Mouse (Mus musculus) cerebellum, postnatal 14 days (tissue): Measurements from ENCODE around the gene Slc39a1.

ENCODE experiments used
- DNase-seq, 2 experiments: peaks; one replicate each; pipeline ENCODE4 v3.0.0; 2021; ENCODE audit warnings: mixed read lengths in 2 of 2

Slc39a1 gene

DNA sequence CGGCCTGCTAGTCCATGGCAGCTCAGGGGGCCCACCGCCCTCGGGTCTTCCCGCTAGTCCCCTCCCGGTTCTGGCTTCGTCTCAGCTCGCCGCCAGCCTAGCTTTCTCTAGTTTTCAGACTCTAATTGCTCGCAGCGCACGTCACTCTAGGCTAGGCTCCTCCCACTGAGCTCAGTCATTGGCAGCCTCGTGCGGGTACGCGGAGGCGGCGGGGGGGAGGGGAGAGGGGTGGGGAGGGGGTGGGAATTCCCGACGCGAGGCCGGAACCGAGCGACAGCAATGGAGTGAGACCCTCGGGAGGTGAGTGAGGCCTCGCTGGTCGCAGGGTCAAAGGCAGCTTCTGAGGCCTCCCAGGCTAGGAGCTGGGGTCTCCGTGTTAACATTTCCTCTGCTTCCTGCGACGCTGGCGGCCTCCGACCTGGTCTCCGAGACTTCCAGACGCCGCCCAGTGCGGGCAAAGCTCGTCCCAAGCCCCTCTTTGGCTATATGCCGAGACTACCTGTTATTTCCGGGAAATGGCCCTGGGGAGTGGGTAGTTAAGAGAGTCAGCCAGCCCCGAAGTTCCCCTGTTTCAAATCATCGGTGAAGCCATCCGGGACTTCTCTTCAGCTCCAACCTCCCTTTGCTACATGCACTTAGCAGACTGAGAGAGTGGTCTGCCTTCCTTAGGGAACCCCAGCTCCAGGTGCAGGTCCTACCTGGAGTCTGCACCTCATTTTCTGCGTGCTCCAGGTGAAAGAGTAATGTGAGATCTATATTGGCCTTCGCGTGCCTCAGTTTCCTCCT is at the start of gene Slc39a1:
Gene Slc39a1 (plus strand): TSS at position 213 of the 786 bp plus-strand sequence.
- peak; percentile 93 to 95 for DNase-seq

DNA sequence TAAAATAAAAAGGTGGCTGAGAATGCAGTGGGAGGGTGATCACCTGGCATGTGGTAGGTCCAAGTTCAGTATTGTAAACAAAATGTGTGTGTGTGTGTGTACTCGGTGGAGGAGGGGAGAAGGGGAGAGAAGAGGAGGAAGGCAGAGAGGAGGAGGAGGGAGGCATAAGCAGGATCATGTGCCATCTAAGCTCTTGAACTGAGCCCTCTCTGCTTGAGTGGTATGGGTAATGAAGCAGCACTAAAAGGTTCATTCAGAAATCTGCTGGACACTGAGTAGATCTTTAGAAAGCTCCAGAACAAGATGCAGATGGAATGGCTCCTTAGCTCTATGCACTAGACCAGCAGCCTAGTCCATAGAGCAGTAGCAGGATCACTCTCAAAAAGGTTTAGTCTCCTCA is 45.1 kb upstream of the Slc39a1 start:
- no peak for DNase-seq

DNA sequence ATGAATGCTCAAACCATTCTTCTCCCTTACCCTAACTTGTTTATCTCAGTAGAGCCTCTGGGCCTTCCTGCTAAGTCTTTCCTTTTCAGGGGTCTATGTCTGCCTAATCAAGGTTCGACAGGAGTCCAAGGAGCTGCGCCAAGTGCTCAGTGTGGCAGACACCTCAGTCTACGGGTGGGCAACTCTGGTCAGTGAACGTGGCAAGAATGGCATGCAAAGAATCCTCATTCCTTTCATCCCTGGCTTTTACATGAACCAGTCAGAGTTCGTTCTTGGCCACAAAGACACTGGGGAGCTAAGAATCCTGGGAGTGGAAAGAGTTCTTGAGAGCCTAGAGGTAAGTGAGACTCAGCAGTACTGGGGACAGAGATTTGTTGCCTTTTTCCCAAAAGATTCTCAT is 44.4 kb upstream of the Slc39a1 start:
- no peak for DNase-seq

DNA sequence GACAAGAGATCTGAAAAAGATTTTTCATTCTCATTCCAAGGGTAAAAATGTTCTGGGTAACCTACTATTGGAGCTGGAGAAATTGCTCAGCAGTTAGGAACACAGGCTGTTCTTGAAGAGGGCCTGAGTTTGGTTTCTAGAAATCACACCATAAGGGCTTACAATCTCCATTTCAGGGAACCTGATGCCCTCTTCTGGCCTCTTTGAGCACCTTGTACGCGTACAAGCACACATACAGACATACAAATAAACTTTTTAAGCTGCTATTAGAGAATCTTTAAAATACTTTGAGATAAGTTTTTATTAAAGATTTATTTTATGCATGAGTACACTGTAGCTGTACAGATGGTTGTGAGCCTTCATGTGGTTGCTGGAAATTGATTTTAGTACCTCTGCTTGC is 43.4 kb upstream of the Slc39a1 start:
- no peak for DNase-seq

DNA sequence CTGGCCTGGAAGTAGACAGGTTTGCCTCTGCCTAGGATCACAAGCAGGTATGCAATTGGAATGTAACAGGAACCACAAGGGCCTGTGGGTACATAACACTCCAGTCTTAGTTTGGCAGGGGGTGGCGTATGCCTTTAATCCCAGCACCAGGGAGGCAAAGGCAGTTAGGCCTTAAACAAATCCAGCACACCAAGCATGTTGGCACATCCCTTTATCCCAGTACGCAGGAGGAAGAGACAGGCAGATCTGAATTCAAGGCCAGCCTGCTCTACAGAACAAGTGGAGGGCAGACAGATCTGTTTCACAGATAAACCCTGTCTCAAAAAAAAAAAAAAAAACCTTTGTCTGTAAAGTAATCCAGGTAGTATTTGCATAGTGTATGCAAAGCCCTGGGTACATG is 39.3 kb upstream of the Slc39a1 start:
- no peak for DNase-seq

DNA sequence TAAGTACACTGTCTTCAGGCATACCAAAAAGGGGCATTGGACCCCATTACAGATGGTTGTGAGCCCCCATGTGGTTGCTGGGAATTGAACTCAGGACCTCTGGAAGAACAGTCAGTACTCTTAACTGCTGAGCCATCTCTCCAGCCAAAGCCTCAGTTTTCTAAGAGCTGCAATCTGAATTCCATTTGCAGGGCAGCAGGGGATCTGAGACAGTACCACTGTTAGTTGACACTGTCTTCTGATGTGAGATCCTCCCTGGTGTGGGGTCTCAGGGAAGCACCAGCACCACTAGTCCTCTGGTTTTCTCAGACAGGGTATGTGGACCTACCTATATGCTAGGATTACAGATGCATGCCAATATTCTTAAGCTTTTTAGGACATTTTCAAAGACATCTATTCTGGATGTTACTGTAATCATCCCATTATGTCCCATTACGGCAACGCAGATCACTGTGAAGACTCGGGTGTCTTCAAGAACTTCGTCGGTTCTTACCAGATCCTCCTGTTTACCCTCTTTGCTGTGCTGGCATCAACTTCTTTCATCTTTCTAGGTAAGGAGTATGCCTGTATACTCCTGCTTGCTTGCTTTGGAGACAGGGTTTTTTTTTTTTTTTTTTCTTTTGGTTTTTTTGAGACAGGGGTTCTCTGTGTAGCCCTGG is 37.9 kb upstream of the Slc39a1 start:
- DNase-seq = no peak

DNA sequence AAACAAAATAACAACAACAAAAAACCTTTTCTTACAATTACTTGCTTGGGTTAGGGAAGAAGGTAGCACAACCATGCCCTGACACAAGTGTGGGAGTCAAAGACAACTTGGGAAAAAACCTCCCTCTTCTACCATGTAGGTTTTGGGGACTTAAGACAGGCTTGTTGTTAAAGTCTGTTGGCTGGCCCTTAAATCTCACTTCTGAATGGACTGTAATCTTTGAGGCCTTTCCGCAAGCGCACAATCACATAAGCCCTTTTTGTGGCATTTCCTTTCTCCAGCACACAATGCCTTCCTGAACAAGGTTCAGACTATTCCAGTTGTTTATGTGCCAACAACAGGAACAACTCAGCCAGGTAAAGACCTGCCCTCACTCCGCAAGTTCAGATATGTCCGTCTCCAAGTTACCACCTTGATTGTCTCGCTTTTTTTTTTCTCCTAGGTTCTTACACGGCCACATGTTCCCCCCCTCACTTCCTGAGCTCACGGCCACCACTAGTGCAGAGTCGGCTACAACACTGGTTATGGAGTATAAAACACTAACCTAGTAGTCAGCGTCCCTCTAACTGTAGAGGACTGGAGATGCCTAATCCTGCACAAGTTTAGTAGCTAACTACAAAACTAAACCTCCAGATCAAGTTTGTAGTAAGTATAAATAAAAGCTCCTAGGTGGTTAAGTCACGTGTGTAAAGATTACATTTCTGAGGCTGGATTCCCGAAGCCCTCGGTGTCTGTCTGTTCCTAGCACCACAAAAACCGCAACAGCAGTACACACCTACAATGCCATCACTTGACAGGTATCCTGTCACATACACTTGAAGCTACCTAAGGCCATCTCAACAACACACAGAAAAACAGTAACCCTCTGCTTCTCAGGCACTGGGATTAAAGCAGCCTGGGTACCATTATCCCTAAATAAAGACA is 36.2 kb upstream of the Slc39a1 start:
- no peak for DNase-seq

DNA sequence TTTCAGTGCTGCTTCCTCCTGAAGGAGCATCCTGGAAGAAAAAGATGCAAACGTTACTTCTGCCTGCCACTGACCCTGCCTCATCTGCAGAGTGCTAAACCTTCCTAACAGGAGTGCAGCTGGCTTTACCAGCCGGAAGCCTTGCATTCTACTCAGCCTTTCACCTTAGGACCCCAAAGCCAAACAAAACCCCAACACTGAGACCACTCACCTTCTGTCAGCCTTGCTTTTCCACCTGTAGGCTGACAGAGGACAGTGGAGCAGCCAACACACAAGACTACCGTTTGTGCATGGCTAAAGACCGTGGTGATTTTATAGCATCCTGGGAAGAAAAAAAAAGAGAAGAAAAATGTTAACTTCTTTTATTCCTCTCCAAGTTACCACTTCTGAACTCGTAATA is 35.2 kb upstream of the Slc39a1 start:
- DNase-seq = peak in 1 of 2 experiments; percentile 18

DNA sequence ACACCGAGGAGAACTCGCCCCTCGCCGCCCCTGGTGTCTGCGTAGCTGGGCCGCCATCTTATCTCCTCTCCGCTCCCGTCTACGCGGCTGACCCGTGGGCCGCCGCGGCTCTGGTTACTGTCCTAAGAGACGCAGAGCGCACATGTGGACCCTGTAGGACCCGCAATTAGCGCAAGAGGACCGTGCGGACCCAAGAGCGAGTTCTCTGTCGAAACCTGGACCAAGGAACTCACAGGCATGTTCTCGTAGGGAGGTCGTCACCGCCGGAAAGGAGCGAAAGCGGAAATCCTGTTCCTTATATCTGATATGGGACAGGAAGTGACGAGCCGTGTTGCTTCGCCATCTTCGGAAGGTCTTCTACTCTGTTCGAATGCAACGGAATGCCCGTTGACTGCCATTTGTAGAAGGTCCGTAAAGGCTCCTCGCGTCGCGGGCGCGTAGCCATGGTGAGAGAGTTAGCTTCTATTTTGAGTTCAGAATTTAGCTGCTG is 34.5 kb upstream of the Slc39a1 start, which contains the start of the genes Rps27 and Rab13:
Gene Rps27 (minus strand): TSS at position 275 of the 490 bp plus-strand sequence.
Gene Rab13 (plus strand): TSS at position 319 of the 490 bp plus-strand sequence.
- peak; percentile 87 to 91 for DNase-seq

DNA sequence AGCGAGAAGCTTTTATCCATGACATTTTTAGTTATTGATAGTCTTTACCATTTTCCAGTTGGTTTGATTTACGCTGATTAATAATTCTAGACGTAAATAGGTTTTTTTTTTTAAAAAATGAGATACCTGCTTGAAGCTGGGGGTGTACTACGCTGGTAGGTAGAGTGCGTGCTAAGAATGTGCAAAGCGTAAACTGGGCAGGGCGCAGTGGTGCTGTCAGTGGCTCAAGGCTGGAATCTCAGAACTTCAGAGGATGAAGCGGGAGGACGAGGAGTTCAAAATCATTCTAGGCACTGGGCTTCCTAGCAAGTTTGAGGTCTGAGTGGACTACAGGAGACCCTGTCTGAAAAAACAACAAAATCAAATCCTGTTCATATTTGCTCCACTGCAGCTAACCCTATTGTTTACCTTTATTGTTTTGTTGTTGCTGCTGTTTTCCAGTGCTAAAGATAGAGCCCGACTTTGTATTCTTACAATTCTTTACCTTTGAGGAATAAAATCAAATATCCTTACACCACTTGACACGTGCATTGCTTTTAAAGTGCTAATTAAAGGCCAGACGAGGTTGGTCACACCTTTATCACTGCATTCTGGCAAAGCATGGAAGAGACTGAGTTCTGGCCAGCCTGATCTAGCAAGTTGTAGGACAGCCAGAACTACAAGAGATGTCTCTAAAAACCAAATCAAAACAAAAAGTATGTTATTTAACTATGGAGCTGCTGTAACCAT is 33.9 kb upstream of the Slc39a1 start:
- DNase-seq = peak; percentile 42 to 51

DNA sequence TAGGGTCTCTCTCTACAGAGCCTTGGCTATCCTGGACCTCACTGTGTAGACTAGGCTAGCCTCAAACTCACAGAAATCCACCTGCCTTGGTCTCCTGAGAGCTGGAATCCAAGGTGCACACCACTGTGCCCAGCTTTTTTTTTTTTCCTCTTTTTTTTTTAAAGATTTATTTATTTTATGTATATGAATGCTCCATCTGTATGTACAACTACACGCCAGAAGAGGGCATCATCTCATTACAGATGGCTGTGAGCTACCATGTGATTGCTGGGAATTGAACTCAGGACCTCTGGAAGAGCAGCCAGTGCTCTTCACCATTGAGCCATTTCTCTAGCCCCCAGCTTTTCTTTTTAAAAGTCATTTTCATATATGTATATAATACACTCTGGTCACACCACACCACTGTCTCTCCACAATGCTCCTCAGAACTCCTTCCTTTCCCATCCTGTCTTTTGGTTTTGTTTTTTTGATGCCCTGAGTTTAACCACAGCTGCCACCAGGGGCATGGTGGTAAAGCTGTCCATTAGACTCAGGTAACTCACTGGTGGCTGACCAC is 32.1 kb upstream of the Slc39a1 start:
- DNase-seq = no peak

DNA sequence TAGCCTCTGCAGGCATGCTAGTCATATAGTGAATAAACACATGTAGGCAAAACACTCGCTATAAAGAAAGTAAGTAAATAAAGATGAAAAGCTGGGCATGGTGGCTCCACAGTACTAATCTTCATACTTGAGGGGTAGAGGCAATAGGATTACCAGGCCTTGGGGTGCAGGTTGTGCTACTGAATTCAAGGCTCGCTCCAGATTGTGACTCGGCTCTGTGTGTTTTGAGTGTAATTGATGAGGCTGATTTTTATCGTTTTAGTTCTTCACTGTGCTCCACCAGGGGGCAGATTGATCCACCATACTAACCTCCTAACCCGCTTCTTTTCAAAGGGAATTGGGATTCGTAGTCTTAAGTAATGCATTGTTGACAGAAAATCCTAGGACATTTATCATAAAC is 27.9 kb upstream of the Slc39a1 start:
- peak; percentile 77 to 78 for DNase-seq

DNA sequence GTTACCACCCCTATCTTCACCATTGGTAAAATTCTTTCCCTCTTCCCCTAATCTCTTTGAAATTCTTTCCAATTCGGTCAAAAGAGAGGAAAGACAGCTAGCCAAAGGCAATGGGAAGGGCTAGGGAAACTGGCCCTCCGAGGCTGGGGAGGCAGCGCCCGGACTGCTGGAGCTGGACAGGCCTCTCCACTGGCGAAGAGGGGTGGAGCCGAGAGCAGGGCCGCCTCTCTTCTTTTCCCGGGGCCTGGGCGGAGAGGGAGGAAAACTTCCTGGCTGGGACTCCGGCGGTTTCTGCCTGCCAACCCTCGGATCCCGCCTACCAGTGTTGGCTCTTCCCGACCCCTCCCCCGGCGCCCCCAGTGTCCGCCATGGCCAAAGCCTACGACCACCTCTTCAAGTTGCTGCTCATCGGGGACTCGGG is 27.4 kb upstream of the Slc39a1 start:
- DNase-seq = peak; percentile 58 to 61

DNA sequence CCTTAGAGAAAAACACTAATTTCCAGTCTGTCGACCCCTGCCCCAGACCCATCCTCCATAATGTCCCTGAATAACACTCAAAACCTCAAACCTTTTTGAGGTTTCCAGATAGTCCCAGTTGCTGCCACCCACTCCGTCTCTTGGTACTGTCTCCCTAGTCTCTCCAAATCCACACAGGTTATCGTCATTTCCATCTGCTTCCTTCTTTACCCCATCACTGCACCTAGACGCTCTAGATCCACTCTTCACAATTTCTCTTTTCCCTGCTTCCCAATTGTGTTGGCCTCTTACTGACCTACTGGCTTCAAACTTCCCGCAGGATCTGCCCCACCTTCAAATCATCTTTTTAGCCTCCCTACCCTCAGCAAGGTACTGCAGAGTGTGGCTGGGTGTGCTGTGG is 26.8 kb upstream of the Slc39a1 start:
- DNase-seq = no peak

DNA sequence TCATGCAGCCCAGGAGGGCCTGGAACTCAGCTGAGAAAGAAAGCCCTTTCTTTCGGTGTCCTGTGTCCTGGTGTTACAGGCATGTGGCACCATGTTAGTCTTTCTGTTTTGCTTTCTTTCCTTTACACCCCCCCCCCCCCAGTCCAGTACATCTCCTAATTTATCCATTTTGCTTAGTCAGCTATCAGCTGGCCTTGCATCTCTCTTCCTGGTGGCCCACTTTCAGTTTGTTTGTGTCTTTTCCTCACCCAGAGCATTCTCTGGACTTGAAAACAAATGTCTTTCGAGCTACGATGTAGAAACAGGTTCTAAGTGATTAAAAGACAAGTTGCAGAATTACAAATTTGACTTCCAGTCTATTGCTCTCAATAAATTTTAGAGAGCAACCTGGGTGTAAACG is 25.5 kb upstream of the Slc39a1 start:
- DNase-seq = no peak

DNA sequence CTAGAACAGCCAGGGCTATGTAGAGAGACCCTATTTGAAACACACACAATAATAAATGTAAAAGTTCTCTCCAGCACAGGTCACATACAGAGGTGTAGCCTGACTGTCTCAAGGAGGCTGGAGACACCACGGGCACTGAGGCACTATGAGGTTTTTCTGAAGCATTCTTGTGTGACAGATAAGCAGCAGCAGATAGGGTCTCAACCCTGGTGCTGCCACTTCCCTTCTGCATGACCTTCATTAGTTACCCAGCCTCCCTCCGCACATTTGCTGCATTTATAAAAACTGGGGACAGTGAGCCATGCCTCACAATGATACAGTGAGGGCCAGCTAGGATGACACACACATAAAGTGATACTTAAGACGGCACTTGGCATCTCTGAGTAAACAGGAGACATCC is 25.0 kb upstream of the Slc39a1 start:
- DNase-seq = no peak

DNA sequence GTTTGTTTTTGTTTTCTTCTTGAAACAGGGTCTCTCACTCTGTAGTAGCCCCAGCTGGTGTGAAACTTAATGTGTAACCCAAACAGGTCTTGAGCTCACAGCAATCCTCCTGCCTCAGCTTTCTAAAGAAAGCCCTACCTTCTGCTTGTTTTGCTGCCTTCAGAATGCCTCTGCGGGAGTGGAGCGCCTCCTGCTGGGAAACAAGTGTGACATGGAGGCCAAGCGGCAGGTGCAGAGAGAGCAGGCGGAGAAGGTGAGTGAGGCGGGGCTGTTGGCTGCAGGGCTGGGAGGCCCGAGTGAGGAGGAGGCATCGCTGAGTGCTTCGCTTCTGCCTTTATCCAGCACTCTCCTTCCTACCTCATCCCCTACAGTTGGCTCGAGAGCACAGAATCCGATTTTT is 23.6 kb upstream of the Slc39a1 start:
- DNase-seq = no peak

DNA sequence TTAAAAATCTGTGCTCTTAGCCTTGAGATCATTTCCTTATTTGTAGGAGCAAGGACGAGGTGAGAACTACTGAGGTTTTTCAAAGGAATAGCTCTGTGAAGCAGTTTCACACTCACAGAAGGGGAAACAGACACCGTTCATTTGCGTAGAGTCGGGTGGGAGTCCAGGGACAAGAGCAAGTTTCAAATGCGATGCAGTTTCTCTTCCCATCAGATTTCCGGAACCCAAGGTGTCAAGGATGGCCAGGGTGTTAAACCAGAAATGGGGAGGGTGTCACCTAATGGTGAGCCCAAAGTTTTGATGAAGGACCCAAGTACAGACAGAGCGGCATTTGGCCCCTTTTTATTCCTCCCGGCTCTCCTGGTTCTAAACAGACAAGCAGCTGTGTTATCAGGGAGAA is 16.9 kb upstream of the Slc39a1 start:
- no peak for DNase-seq

DNA sequence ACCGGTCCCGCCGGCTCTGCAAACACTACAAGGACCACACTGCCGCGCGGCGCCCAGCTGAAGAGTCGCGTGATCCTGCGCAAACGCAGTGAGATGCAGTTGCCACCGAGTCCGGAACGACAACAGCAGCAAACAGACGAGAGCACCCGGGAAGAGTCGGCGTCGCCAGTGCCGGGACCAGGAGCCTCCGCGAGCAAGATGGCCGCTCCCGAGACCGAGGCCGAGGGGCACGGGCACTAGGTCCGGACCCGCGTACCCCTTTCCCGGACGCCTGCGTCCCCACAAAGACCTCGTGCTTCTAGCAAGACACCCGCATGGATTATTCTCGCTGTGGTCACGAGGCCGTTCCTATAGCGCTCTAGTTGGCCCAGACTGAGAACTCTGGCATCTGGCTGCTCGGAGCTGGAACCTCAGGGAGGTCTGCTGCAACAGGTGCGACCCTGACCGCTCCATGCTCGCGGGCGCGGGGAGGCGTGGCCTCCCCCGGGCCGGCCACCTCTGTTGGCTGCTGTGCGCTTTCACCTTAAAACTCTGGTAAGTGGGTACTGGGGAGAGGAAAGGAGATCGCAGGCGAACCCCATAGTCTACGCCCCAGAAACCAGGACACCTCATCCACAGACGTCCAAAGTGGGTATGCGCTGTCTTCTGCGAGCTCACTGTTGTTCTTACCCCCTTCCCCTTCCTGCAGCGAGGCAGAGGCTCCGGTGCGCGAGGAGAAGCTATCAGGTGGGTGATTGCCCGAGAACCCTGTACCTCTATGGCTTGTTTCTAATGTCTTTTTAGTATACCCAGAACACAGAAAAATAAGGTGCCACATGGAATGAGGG is 16.3 kb upstream of the Slc39a1 start, which contains the start of gene Jtb:
Gene Jtb (plus strand): TSS at position 91 of the 827 bp plus-strand sequence.
- DNase-seq = peak; percentile 92 to 93

DNA sequence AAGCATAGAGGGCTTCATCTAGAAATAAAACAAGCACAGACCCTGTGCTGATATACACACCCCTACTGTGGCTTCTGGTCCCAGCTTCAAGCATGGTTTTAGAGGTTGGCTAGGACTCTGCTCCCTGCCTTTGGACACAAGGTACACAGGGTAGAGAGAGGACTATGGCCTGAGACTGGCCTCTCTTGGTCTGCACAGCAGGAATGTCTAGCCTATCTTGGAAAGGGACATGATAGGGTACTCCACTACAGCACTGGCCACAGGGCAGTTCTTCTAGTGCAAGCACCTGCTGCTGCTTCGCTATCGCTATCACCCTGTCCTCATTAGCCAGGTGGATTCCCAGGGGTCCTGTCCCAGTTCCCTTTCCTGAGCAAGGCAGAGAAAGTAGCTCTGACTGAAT is 6.7 kb upstream of the Slc39a1 start:
- DNase-seq = no peak
